Comparison of ENCODE assay signal across 13 mouse cellular contexts in genomic region chr12:110219750-110220149, GRCm38 (mm10). TPM values are rescaled to one million over a fixed set of nuclear protein-coding genes. Genes with fewer than 3 reads are reported as not detected.
"Had no signal": no experiment of that assay in that cellular context is flagged by ENCODE, and none has a peak within 500 bp of the region (broad histone marks: within the 10 kb centered on the region; RNA-seq: fewer than 3 reads in every experiment).

No protein-coding gene starts in this region.

- H3K9ac ChIP-seq: kidney, embryonic 15.5 days; limb, embryonic 15.5 days; lung, embryonic 15.5 days; midbrain, embryonic 13.5 days; neural tube, embryonic 12.5 days had no signal

- H3K9me3 ChIP-seq: kidney, embryonic 15.5 days; limb, embryonic 15.5 days; lung, embryonic 15.5 days; midbrain, embryonic 13.5 days; neural tube, embryonic 12.5 days had no signal

- H3K27ac ChIP-seq: kidney, embryonic 15.5 days; limb, embryonic 15.5 days; lung, embryonic 15.5 days; macrophage; midbrain, embryonic 13.5 days; neural tube, embryonic 12.5 days had no signal

- ATAC-seq: midbrain, embryonic 13.5 days had no signal

- H3K4me2 ChIP-seq: kidney, embryonic 15.5 days; limb, embryonic 15.5 days; lung, embryonic 15.5 days; midbrain, embryonic 13.5 days; neural tube, embryonic 12.5 days had no signal

- DNase-seq: lung, postnatal 14 days; spleen, adult 18-20 months; thymus, adult 18-20 months; thymus, postnatal 14 days had no signal

- H3K27me3 ChIP-seq: kidney, embryonic 15.5 days; lung, embryonic 15.5 days; midbrain, embryonic 13.5 days; neural tube, embryonic 12.5 days had no signal

- H3K36me3 ChIP-seq: kidney, embryonic 15.5 days; limb, embryonic 15.5 days; lung, embryonic 15.5 days; midbrain, embryonic 13.5 days; neural tube, embryonic 12.5 days had no signal

- H3K4me3 ChIP-seq: kidney, embryonic 15.5 days; limb, embryonic 15.5 days; lung, embryonic 15.5 days; midbrain, embryonic 13.5 days; myocyte; neural tube, embryonic 12.5 days had no signal

RNA-seq across cellular contexts. Expression of gene Dio3, which starts 59.1 kb away (rescaled TPM):
- total RNA-seq: megakaryocyte-erythroid progenitor cell, adult 5-6 weeks; neutrophil, adult 5-6 weeks had no signal
- polyA plus RNA-seq: macrophage, myocyte had no signal
